Mouse (Mus musculus) ovary, adult 10 weeks (tissue): ENCODE data around the gene Treml1. TPM values are rescaled to one million over a fixed set of nuclear protein-coding genes. Genes with fewer than 3 reads are reported as not detected.

Experiments used
- polyA plus RNA-seq: library from polyadenylated mRNA; stranded (reverse); fragments of 350-450 nt; fragmentation: Illumina TruSeq; extraction: RNeasy Lipid Tissue Mini Kit (QIAGEN cat#74804); gene quantifications from one replicate; pipeline ENCODE4 v1.2.3, GENCODE M21; 2014

The Treml1 gene
- polyA plus RNA-seq = not detected

GRCm38 (mm10) chr17:48359616-48360015 is at the start of gene Treml1:
TSS of gene Treml1 (plus strand) at chr17:48359916.

GRCm38 (mm10) chr17:48315905-48316579 is 43.7 kb upstream of the Treml1 start, which contains the start of gene B430306N03Rik:
TSS of gene B430306N03Rik (plus strand) at chr17:48316141.

GRCm38 (mm10) chr17:48346231-48346630 is 13.5 kb upstream of the Treml1 start, which contains the start of gene Trem2:
TSS of gene Trem2 (plus strand) at chr17:48346401.

GRCm38 (mm10) chr17:48409380-48410298 is 49.9 kb downstream of the Treml1 start, which contains the start of the genes Nfya and Oard1:
TSS of gene Nfya (minus strand) at chr17:48409906.
TSS of gene Oard1 (plus strand) at chr17:48410014.

Other genes starting within 250 kb of the Treml1 start
- not detected for gene 9830107B12Rik, start 213.6 kb upstream of the Treml1 start, polyA plus RNA-seq
- 0.97 TPM for gene A530064D06Rik, start 192.6 kb upstream of the Treml1 start, polyA plus RNA-seq
- not detected for gene Trem1, start 127.1 kb upstream of the Treml1 start, polyA plus RNA-seq
- gene Trem3, start 112.1 kb upstream of the Treml1 start, polyA plus RNA-seq = not detected
- gene Treml4, start 95.6 kb upstream of the Treml1 start, polyA plus RNA-seq = not detected
- gene Treml2, start 60.4 kb upstream of the Treml1 start, polyA plus RNA-seq = not detected
- gene B430306N03Rik, start 43.8 kb upstream of the Treml1 start, polyA plus RNA-seq = 0.86 TPM
- 0.26 TPM for gene Trem2, start 13.5 kb upstream of the Treml1 start, polyA plus RNA-seq
- 41.9 TPM for gene Nfya, start 50.0 kb downstream of the Treml1 start, polyA plus RNA-seq
- 40.5 TPM for gene Oard1, start 50.1 kb downstream of the Treml1 start, polyA plus RNA-seq
- gene Apobec2, start 73.0 kb downstream of the Treml1 start, polyA plus RNA-seq = not detected
- gene Tspo2, start 91.6 kb downstream of the Treml1 start, polyA plus RNA-seq = not detected
- 0.26 TPM for gene Unc5cl, start 95.0 kb downstream of the Treml1 start, polyA plus RNA-seq